Mouse (Mus musculus): ENCODE data around the gene Dyrk4. TPM values are rescaled to one million over a fixed set of nuclear protein-coding genes. Genes with fewer than 3 reads are reported as not detected.

Gene Dyrk4
- total RNA-seq, 2 experiments from 2014 or later: 0.15 TPM; not detected in 1

GRCm38 (mm10) chr6:126848712-126849704, 72.6 kb downstream of the Dyrk4 start, which contains the start of gene Ndufa9:
TSS of gene Ndufa9 (minus strand) at chr6:126849136.
- intact Hi-C loops (cut with DNase I): loop anchor here (10.0 kb wide), 1 partner anchor 236 kb away; no protein-coding TSS in a partner anchor
- DNase-seq (ENCODE audit: extremely low spot score in 1 of 2, low spot score in 2 of 2): peak; percentile 96

- no peak for DNase-seq (ENCODE audit: extremely low spot score in 1 of 2, low spot score in 2 of 2)
- intact Hi-C loops (cut with DNase I): no loop called here
These were observed 85.0 kb downstream of the Dyrk4 start for GRCm38 (mm10) chr6:126836628-126837027.

Other genes with a start within 250 kb of the Dyrk4 start
- 10 to 100 TPM; 78.2 to 82.1 TPM for gene Kcna6, start 181.2 kb downstream of the Dyrk4 start, total RNA-seq (2021)
- 100 to 1,000 TPM; 153 to 159 TPM for gene Ndufa9, start 72.7 kb downstream of the Dyrk4 start, total RNA-seq (2021)
- gene Akap3, start 68.7 kb downstream of the Dyrk4 start, total RNA-seq (2021): under 1 TPM; 0.30 to 0.54 TPM
- 1 to 10 TPM; 4.1 to 4.9 TPM for gene Rad51ap1, start 17.7 kb upstream of the Dyrk4 start, total RNA-seq (2021)
- gene D6Wsu163e, start 18.1 kb upstream of the Dyrk4 start, total RNA-seq (2021): 10 to 100 TPM; 40.0 to 44.8 TPM
- gene Fgf6, start 93.7 kb upstream of the Dyrk4 start, total RNA-seq (2021): not detected
- gene Fgf23, start 151.1 kb upstream of the Dyrk4 start, total RNA-seq (2021): under 1 TPM; 0.36 to 0.51 TPM
- 10 to 100 TPM; 20.7 to 24.1 TPM for gene Tigar, start 187.7 kb upstream of the Dyrk4 start, total RNA-seq (2021)
- 100 to 1,000 TPM; 104 to 130 TPM for gene Ccnd2, start 230.4 kb upstream of the Dyrk4 start, total RNA-seq (2021)